8 mouse cellular contexts compared by ENCODE assay signal in the genomic region with DNA sequence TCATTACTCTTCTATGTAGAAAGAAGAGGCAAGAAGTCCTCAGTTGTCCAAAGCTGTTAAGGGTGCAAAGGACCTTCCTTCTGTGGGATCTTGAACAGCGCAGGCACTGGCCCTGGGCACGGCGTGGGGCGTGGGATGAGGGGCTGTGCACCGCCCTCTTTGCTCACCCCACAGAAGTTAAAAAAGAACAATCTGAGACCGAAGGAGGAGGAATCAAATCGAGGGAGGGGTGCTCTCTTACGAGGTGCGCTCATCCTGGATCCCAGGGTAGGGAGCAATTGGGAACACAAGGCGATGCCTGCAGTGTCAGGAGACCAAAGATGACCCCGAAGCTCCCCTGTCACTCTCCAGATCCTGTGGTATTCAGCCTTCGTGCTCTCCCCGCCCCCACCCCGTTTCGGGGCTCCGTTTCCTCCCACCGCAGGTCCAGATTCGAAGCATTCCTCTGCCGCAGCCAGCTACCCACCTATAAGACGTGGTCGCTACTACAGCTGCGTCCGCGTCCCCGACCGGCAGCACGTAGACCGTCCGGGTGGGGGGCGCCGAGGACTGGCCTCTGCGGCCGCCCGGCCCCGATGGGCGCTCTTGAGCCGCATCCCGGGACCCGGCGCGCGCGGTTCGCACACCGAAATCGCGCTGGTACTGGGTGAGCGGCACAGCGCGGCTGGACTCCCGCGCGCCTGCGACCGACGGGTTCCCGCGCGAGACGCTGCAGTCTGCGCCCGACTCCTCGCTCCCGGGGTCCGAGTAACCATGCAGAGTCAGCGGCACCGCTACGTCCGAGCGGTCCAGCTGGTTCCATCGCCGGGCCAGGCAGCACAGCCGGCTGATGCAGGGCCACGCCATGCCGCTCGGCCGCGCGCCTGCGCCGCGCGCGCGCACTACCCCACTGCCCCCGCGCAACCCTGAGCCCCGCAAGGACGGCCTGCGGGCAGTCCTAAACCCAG. TPM values are rescaled to one million over a fixed set of nuclear protein-coding genes. Genes with fewer than 3 reads are reported as not detected.
DNase-seq lines count a peak whose midpoint lies in the region; ATAC-seq lines count a peak whose summit lies in the region.

A gene (minus strand): TSS at position 891 of the 947 bp plus-strand sequence.

- H3K36me3 ChIP-seq in liver, embryonic 16.5 days (ENCODE audit: control insufficient read depth, insufficient read depth): no peaks in the 10 kb centered on the region
- H3K36me3 ChIP-seq in neural tube, embryonic 14.5 days (ENCODE audit: control insufficient read depth, insufficient read depth, low read length): no peaks in the 10 kb centered on the region

- H3K9ac ChIP-seq in liver, embryonic 16.5 days (ENCODE audit: low read depth, low read length): no peak within 1 kb of the TSS
- peak within 1 kb of the TSS; percentile 80 for H3K9ac ChIP-seq in neural tube, embryonic 14.5 days (replicated peaks; ENCODE audit: low read depth, low read length)

- peak within 1 kb of the TSS; percentile 61 for H3K4me3 ChIP-seq in liver, embryonic 16.5 days (ENCODE audit: low read depth, low read length)
- peak within 1 kb of the TSS; percentile 79 for H3K4me3 ChIP-seq in neural tube, embryonic 14.5 days (ENCODE audit: low read depth, low read length)

- 0 out of 2 replicates have a peak, but pooled peaks have one; percentile 13 for ATAC-seq in liver, embryonic 16.5 days (ENCODE audit: low read depth)
- ATAC-seq in neural tube, embryonic 14.5 days (ENCODE audit: low read depth): peak; percentile 90

- H3K9me3 ChIP-seq in liver, embryonic 16.5 days (replicated peaks; ENCODE audit: control insufficient read depth, low read length): no peaks in the 10 kb centered on the region
- no peaks in the 10 kb centered on the region for H3K9me3 ChIP-seq in neural tube, embryonic 14.5 days (ENCODE audit: control insufficient read depth, low read length)

- no peak within 1 kb of the TSS for H3K27ac ChIP-seq in liver, embryonic 16.5 days (ENCODE audit: low read length)
- peak within 1 kb of the TSS; percentile 73 for H3K27ac ChIP-seq in neural tube, embryonic 14.5 days (ENCODE audit: low read depth, low read length)

- peak within 1 kb of the TSS; percentile 78 for H3K4me2 ChIP-seq in liver, embryonic 16.5 days (ENCODE audit: low read depth, low read length)
- peak within 1 kb of the TSS; percentile 81 for H3K4me2 ChIP-seq in neural tube, embryonic 14.5 days (ENCODE audit: low read depth, low read length)

- DNase-seq in B cell, adult 2 months: peak; percentile 23 to 25
- DNase-seq in adrenal gland, adult 2 months: peak; percentile 77
- DNase-seq in embryo, embryonic 9.5 days (ENCODE audit: extremely low spot score): peak; percentile 72
- DNase-seq in heart, adult 9 months (ENCODE audit: low spot score in 2 of 2): peak; percentile 4 to 8
- peak; percentile 43 for DNase-seq in kidney, postnatal 14 days
- DNase-seq in urinary bladder, postnatal 14 days (ENCODE audit: low spot score): peak; percentile 26

- H3K27me3 ChIP-seq in liver, embryonic 16.5 days (ENCODE audit: control insufficient read depth, insufficient read depth, low read depth, low read length): peaks cover 35% of the 10 kb centered on the region
- H3K27me3 ChIP-seq in neural tube, embryonic 14.5 days (ENCODE audit: control insufficient read depth, insufficient read depth, low read length): peaks cover 3% of the 10 kb centered on the region; the same call in 1 of the 2 replicates

- 2% methylated on average over 86 of the region's 90 CpGs for WGBS in liver, embryonic 16.5 days (ENCODE audit: insufficient replicate concordance)
- WGBS in neural tube, embryonic 14.5 days: 1% methylated on average over 90 of the region's 90 CpGs

- H3K4me1 ChIP-seq in liver, embryonic 16.5 days (ENCODE audit: control insufficient read depth, low read depth, low read length): no peaks in the 10 kb centered on the region; the same call in 1 of the 2 replicates
- H3K4me1 ChIP-seq in neural tube, embryonic 14.5 days (ENCODE audit: control insufficient read depth, insufficient read depth, low read length): peaks cover 7% of the 10 kb centered on the region; the same call in 1 of the 2 replicates

RNA-seq across cellular contexts. Expression of the gene that starts here (rescaled TPM):
- 10 to 100 TPM in 1 of 2 experiments, 1 to 10 TPM in 1; 1.1 to 10.2 TPM for total RNA-seq in adrenal gland, adult 2 months (2021)
- 7.8 and 11.2 TPM in 2 replicates for polyA plus RNA-seq in adrenal gland, adult 2 months (2012; rRNA removed)
- 0.05 TPM in 1 of 2 replicates, not detected in the other for polyA plus RNA-seq in liver, embryonic 16.5 days (2015; fragmentation: Nextera tagmentation; extraction: Ambion mirVana)
- 6.4 and 9.1 TPM in 2 replicates for polyA plus RNA-seq in neural tube, embryonic 14.5 days (2014; fragmentation: Nextera tagmentation; extraction: Ambion mirVana)

Comparison
In these comparisons a context has a peak if more than half of its experiments do, and no peak if none do; other contexts are left out.
1. Peak in ATAC-seq, H3K4me3 ChIP-seq and H3K4me2 ChIP-seq in liver, embryonic 16.5 days; RNA of the gene not detected or under 1 TPM.
2. DNase-seq: peak in every context shown above with its lines; median percentile 77 in adrenal gland, adult 2 months; 72 in embryo, embryonic 9.5 days; 43 in kidney, postnatal 14 days; 26 in urinary bladder, postnatal 14 days; 24 in B cell, adult 2 months; 6 in heart, adult 9 months.